Mouse (Mus musculus): ENCODE measurements around the gene Ttc12. TPM values are rescaled to one million over a fixed set of nuclear protein-coding genes. Genes with fewer than 3 reads are reported as not detected.
A peak's percentile ranks its signal among the peaks of the same experiment; 100 is the strongest.

The Ttc12 gene
- total RNA-seq (2021): 1 to 10 TPM; 1.3 to 1.4 TPM

GRCm38 (mm10) chr9:49485892-49486311 is at the start of gene Ttc12:
TSS of gene Ttc12 (minus strand) at chr9:49486225.
- DNase-seq: peak in 1 of 2 experiments; percentile 62

- no peak for DNase-seq
These were observed 48.9 kb upstream of the Ttc12 start for GRCm38 (mm10) chr9:49534958-49535357.

GRCm38 (mm10) chr9:49533912-49534491 is 48.0 kb upstream of the Ttc12 start:
- no peak for DNase-seq

GRCm38 (mm10) chr9:49533455-49533854 is 47.4 kb upstream of the Ttc12 start:
- DNase-seq: no peak

GRCm38 (mm10) chr9:49531833-49532232 is 45.8 kb upstream of the Ttc12 start:
- no peak for DNase-seq

GRCm38 (mm10) chr9:49531257-49531656 is 45.2 kb upstream of the Ttc12 start:
- DNase-seq: no peak

GRCm38 (mm10) chr9:49530739-49531138 is 44.7 kb upstream of the Ttc12 start:
- DNase-seq: no peak

- no peak for DNase-seq
These were observed 43.4 kb upstream of the Ttc12 start for GRCm38 (mm10) chr9:49529366-49529959.

- DNase-seq: no peak
These were observed 42.9 kb upstream of the Ttc12 start for GRCm38 (mm10) chr9:49528943-49529342.

GRCm38 (mm10) chr9:49528026-49528425 is 42.0 kb upstream of the Ttc12 start:
- DNase-seq: no peak

GRCm38 (mm10) chr9:49527340-49527739 is 41.3 kb upstream of the Ttc12 start:
- peak in 1 of 2 experiments; percentile 30 for DNase-seq

GRCm38 (mm10) chr9:49524721-49525120 is 38.7 kb upstream of the Ttc12 start:
- DNase-seq: no peak

GRCm38 (mm10) chr9:49523881-49524280 is 37.9 kb upstream of the Ttc12 start:
- DNase-seq: no peak

GRCm38 (mm10) chr9:49514306-49514705 is 28.3 kb upstream of the Ttc12 start:
- no peak for DNase-seq

GRCm38 (mm10) chr9:49510666-49511065 is 24.6 kb upstream of the Ttc12 start:
- DNase-seq: no peak

GRCm38 (mm10) chr9:49509628-49510027 is 23.6 kb upstream of the Ttc12 start:
- no peak for DNase-seq

- no peak for DNase-seq
These were observed 23.1 kb upstream of the Ttc12 start for GRCm38 (mm10) chr9:49509094-49509493.

- DNase-seq: no peak
These were observed 22.0 kb upstream of the Ttc12 start for GRCm38 (mm10) chr9:49507829-49508585.

GRCm38 (mm10) chr9:49504658-49505057 is 18.6 kb upstream of the Ttc12 start:
- DNase-seq: no peak

GRCm38 (mm10) chr9:49502245-49502644 is 16.2 kb upstream of the Ttc12 start:
- no peak for DNase-seq

- DNase-seq: no peak
These were observed 13.9 kb upstream of the Ttc12 start for GRCm38 (mm10) chr9:49499878-49500277.

- DNase-seq: peak in 1 of 2 experiments; percentile 45
These were observed 8.1 kb upstream of the Ttc12 start for GRCm38 (mm10) chr9:49493979-49494649.

GRCm38 (mm10) chr9:49490609-49491008 is 4.6 kb upstream of the Ttc12 start:
- no peak for DNase-seq
